In the genomic region with DNA sequence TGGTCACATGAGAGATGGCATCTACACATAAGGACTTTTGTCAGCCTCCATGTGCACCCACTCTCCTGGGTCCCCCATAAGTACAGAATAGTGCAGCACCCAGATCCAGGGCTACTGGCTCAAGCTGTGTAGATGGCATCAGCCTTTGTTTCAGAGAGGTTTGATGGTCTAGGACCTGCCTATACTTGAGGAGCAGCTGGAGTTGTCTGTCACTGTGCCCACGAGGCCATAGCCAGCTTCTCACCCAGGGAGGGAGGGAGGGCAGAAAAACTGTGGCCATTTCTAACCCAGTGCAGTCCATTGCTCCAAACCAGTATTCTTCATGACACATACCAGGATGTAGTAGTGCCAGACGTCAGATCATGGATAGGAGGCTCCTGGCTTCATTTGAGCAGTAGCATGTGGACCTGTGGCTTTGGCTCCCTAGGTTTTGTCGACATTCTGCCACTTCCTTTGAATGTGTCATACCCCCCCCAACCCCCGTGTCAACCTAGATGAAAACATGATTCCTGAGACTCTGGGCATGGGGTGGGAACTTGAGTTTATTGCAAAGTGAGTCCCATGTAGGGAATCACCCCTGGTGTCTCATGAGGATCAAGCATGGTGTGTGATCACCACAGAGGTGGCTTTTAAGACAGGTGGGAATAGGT, we compare ENCODE assay signal across 14 mouse cellular contexts.
"Had no signal": no experiment of that assay in that cellular context is flagged by ENCODE, and none has a peak within 500 bp of the region (broad histone marks: within the 10 kb centered on the region; RNA-seq: fewer than 3 reads in every experiment).

No protein-coding gene starts in this region.

- H3K27me3 ChIP-seq: limb, embryonic 12.5 days; liver, embryonic 13.5 days; lung, embryonic 15.5 days; midbrain, embryonic 12.5 days; stomach, embryonic 15.5 days had no signal

- H3K4me3 ChIP-seq: layer of hippocampus, adult 2 months; limb, embryonic 12.5 days; liver, embryonic 13.5 days; lung, embryonic 15.5 days; midbrain, embryonic 12.5 days; stomach, embryonic 15.5 days had no signal

- H3K4me2 ChIP-seq: limb, embryonic 12.5 days; liver, embryonic 13.5 days; lung, embryonic 15.5 days; midbrain, embryonic 12.5 days; stomach, embryonic 15.5 days had no signal

- H3K36me3 ChIP-seq: limb, embryonic 12.5 days; liver, embryonic 13.5 days; lung, embryonic 15.5 days; midbrain, embryonic 12.5 days; stomach, embryonic 15.5 days had no signal

- H3K27ac ChIP-seq: limb, embryonic 12.5 days; liver, embryonic 13.5 days; lung, embryonic 15.5 days; midbrain, embryonic 12.5 days had no signal

- DNase-seq: kidney, adult 8-10 months; kidney, postnatal 36 days; liver; liver, embryonic 13.5 days; liver, postnatal 0 days; lung, postnatal 14 days; right cerebral cortex, postnatal 14 days; thymus, adult 2 months; thymus, postnatal 25 days had no signal
